Comparison of ENCODE assay signal across 8 mouse cellular contexts in genomic region chr10:128179989-128180388, GRCm38 (mm10). TPM values are rescaled to one million over a fixed set of nuclear protein-coding genes. Genes with fewer than 3 reads are reported as not detected.
DNase-seq lines count a peak whose midpoint lies in the region; ATAC-seq and TF ChIP-seq lines count a peak whose summit lies in the region.

Gene Rbms2 (minus strand): TSS chr10:128180297.

- peak within 1 kb of the TSS; percentile 80 for H3K27ac ChIP-seq in cortical plate, adult 2 months (ENCODE audit: insufficient read depth, low read length)
- H3K27ac ChIP-seq in heart, embryonic 13.5 days (replicated peaks): peak within 1 kb of the TSS; percentile 72
- peak within 1 kb of the TSS; percentile 85 for H3K27ac ChIP-seq in lung, embryonic 15.5 days

- H3K4me1 ChIP-seq in megakaryocyte, embryonic 14.5 days: peaks cover 33% of the 10 kb centered on the region
- H3K4me1 ChIP-seq in cortical plate, adult 2 months (ENCODE audit: control insufficient read depth, insufficient read depth, low read length): peaks cover 2% of the 10 kb centered on the region; the same call in 1 of the 2 replicates
- peaks cover 25% of the 10 kb centered on the region for H3K4me1 ChIP-seq in heart, embryonic 13.5 days
- H3K4me1 ChIP-seq in lung, embryonic 15.5 days: peaks cover 13% of the 10 kb centered on the region

- ATAC-seq in megakaryocyte, adult 5-6 weeks (ENCODE audit: poor library complexity, severe bottlenecking): no peak
- no peak for ATAC-seq in heart, embryonic 13.5 days (ENCODE audit: extremely low read depth, insufficient number of reproducible peaks, low FRiP score, low TSS enrichment)
- no peak for ATAC-seq in lung, embryonic 15.5 days (ENCODE audit: borderline replicate concordance, extremely low read depth, low FRiP score, low TSS enrichment)

- TF ChIP-seq CTCF in cortical plate, adult 2 months (IDR thresholded peaks at IDR 0.05; ENCODE audit: extremely low read depth, insufficient read depth, low read length): no peak

- no peaks in the 10 kb centered on the region for H3K9me3 ChIP-seq in megakaryocyte, embryonic 14.5 days
- H3K9me3 ChIP-seq in heart, embryonic 13.5 days: no peaks in the 10 kb centered on the region
- no peaks in the 10 kb centered on the region for H3K9me3 ChIP-seq in lung, embryonic 15.5 days

- H3K4me2 ChIP-seq in heart, embryonic 13.5 days: peak within 1 kb of the TSS; percentile 64
- peak within 1 kb of the TSS; percentile 51 for H3K4me2 ChIP-seq in lung, embryonic 15.5 days

- H3K36me3 ChIP-seq in megakaryocyte, embryonic 14.5 days (replicated peaks; ENCODE audit: low read length): no peaks in the 10 kb centered on the region
- H3K36me3 ChIP-seq in heart, embryonic 13.5 days: no peaks in the 10 kb centered on the region
- H3K36me3 ChIP-seq in lung, embryonic 15.5 days: no peaks in the 10 kb centered on the region

- H3K27me3 ChIP-seq in megakaryocyte, embryonic 14.5 days (replicated peaks): no peaks in the 10 kb centered on the region
- H3K27me3 ChIP-seq in heart, embryonic 13.5 days (replicated peaks): no peaks in the 10 kb centered on the region
- H3K27me3 ChIP-seq in lung, embryonic 15.5 days: no peaks in the 10 kb centered on the region

- WGBS in heart, embryonic 13.5 days: 4% methylated on average over 6 of the region's 6 CpGs
- 2% methylated on average over 6 of the region's 6 CpGs for WGBS in lung, embryonic 15.5 days

- peak within 1 kb of the TSS; percentile 72 for H3K9ac ChIP-seq in heart, embryonic 13.5 days
- peak within 1 kb of the TSS; percentile 31 for H3K9ac ChIP-seq in lung, embryonic 15.5 days

- no peak for TF ChIP-seq POLR2A in cortical plate, adult 2 months (IDR thresholded peaks at IDR 0.05; ENCODE audit: extremely low read depth, insufficient read depth, low read length)

- DNase-seq in kidney, postnatal 14 days: peak; percentile 65
- no peak for DNase-seq in right cerebral cortex, postnatal 36 days (ENCODE audit: low spot score in 2 of 2)
- no peak for DNase-seq in frontal cortex, postnatal 14 days (ENCODE audit: low spot score in 2 of 2)

- H3K4me3 ChIP-seq in megakaryocyte, embryonic 14.5 days (replicated peaks): peak within 1 kb of the TSS; percentile 87
- peak within 1 kb of the TSS; percentile 34 for H3K4me3 ChIP-seq in cortical plate, adult 2 months (ENCODE audit: insufficient read depth, low read length)
- H3K4me3 ChIP-seq in heart, embryonic 13.5 days: peak within 1 kb of the TSS; percentile 43
- H3K4me3 ChIP-seq in lung, embryonic 15.5 days: peak within 1 kb of the TSS; percentile 35

RNA-seq across cellular contexts. Expression of gene Rbms2, which starts in this region (rescaled TPM):
- 1.6 and 7.6 TPM in 2 replicates for polyA plus RNA-seq in megakaryocyte, embryonic 14.5 days (2012; ENCODE audit: insufficient read depth, low replicate concordance)
- total RNA-seq in megakaryocyte, adult 5-6 weeks (2015): 2.9 and 4.0 TPM in 2 replicates
- total RNA-seq in megakaryocyte, adult 5-6 weeks (2017): 1.5 and 5.4 TPM in 2 replicates
- polyA plus RNA-seq in cortical plate, adult 2 months (2012; rRNA removed): 16.5 and 16.9 TPM in 2 replicates
- 35.4 and 37.3 TPM in 2 replicates for polyA plus RNA-seq in heart, embryonic 13.5 days (2015; fragmentation: Nextera tagmentation; extraction: Ambion mirVana)
- polyA plus RNA-seq in lung, embryonic 15.5 days (2015; fragmentation: Nextera tagmentation; extraction: Ambion mirVana): 32.2 and 34.9 TPM in 2 replicates

Comparison
In these comparisons a context has a peak if more than half of its experiments do, and no peak if none do; other contexts are left out.
1. H3K4me3 ChIP-seq: peak in every context shown above with its lines; median percentile 87 in megakaryocyte, embryonic 14.5 days; 43 in heart, embryonic 13.5 days; 35 in lung, embryonic 15.5 days; 34 in cortical plate, adult 2 months.